Comparison of ENCODE assay signal across 10 mouse cellular contexts in the genomic region with DNA sequence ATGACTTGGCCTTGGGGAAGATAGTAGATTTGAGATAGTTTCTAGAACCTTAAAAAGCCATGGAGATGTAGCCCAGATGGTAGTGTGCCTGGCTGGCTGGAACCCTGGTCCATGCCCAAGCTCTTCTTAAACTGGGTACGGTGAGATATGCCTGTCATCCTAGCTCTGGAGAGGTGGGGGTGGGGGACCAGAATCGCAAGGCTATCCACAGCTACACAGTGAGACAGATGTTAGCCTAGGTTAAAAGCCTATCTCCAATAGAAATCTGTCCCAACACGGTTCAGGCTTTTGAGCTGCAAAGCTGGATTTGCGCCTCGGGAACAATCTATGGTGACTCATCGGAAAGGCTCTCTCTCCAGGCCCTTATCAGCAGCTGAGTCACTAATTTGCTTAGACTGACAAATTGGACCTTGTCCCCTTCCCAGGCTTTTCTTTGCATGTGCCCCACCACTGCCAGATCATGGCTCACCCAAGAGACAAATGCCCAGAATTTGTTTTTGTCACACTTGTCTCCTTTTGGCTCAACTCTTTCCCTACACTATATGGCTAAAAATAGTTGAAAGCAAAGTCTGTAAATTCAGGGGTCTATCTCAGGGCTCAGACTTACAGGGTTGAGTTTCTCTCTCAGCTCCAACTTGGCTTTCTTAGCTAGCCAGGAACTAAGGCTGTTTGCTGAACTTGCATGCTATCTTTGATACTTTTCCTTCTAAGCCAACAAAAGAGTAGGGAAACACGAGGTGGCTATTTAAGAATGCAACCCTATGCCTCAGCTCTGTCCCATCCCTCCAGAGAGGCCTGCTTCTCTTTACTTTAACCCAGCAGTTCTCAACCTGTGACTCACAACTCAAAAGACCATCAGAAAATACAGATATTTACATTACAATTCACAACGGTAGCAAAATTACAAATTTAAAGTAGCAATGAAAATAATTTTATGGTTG. TPM values are rescaled to one million over a fixed set of nuclear protein-coding genes. Genes with fewer than 3 reads are reported as not detected.
DNase-seq lines count a peak whose midpoint lies in the region; ATAC-seq and TF ChIP-seq lines count a peak whose summit lies in the region.
"Had no signal": no experiment of that assay in that cellular context is flagged by ENCODE, and none has a peak within 500 bp of the region (broad histone marks: within the 10 kb centered on the region; RNA-seq: fewer than 3 reads in every experiment).

No protein-coding gene starts in this region.

- no peak for TF ChIP-seq CTCF in liver, postnatal 0 days (IDR thresholded peaks at IDR 0.05; ENCODE audit: low read depth)
- TF ChIP-seq CTCF in left cerebral cortex, adult 2 months (IDR thresholded peaks at IDR 0.05) = no peak

- H3K4me3 ChIP-seq in heart, embryonic 10.5 days = no peak overlapping the region
- H3K4me3 ChIP-seq in liver, postnatal 0 days (ENCODE audit: low read depth, low read length) = no peak overlapping the region
- no peak overlapping the region for H3K4me3 ChIP-seq in left cerebral cortex, adult 2 months

- no peaks in the 10 kb centered on the region for H3K27me3 ChIP-seq in heart, embryonic 10.5 days (ENCODE audit: insufficient read depth, poor library complexity, severe bottlenecking)
- no peaks in the 10 kb centered on the region for H3K27me3 ChIP-seq in liver, postnatal 0 days (ENCODE audit: insufficient read depth, low read length)

- intact Hi-C loops in left cerebral cortex, adult 2 months (cut with DNase I) = no loop called here

- H3K4me2 ChIP-seq in liver, postnatal 0 days (ENCODE audit: low read depth, low read length) = no peak overlapping the region

- TF ChIP-seq EP300 in liver, postnatal 0 days (IDR thresholded peaks at IDR 0.05; ENCODE audit: low read depth) = no peak

- no peak overlapping the region for H3K9ac ChIP-seq in liver, postnatal 0 days (replicated peaks)

- H3K4me1 ChIP-seq in heart, embryonic 10.5 days = peaks cover 21% of the 10 kb centered on the region
- H3K4me1 ChIP-seq in liver, postnatal 0 days (ENCODE audit: insufficient read depth) = peaks cover 5% of the 10 kb centered on the region; the same call in 1 of the 2 replicates

- peak overlapping the region; percentile 36 for H3K27ac ChIP-seq in heart, embryonic 10.5 days
- peak overlapping the region; percentile 62; the same call in 1 of the 2 replicates for H3K27ac ChIP-seq in liver, postnatal 0 days (ENCODE audit: low read depth)
- no peak overlapping the region for H3K27ac ChIP-seq in left cerebral cortex, adult 2 months

- H3K9me3 ChIP-seq in heart, embryonic 10.5 days = 0 out of 2 replicates have a peak, but pooled peaks cover 5% of the 10 kb centered on the region
- H3K9me3 ChIP-seq in liver, postnatal 0 days (ENCODE audit: low read length) = no peaks in the 10 kb centered on the region
- H3K9me3 ChIP-seq: G1E had no signal

- peaks cover 6% of the 10 kb centered on the region for H3K36me3 ChIP-seq in heart, embryonic 10.5 days
- H3K36me3 ChIP-seq in liver, postnatal 0 days (replicated peaks; ENCODE audit: insufficient read depth, low read length) = no peaks in the 10 kb centered on the region
- H3K36me3 ChIP-seq: G1E had no signal

- peak; percentile 18 to 73 for DNase-seq in urinary bladder, adult 18-20 months (ENCODE audit: low spot score in 2 of 2)
- no peak for DNase-seq in urinary bladder, postnatal 10 days (ENCODE audit: low spot score)
- DNase-seq in heart, embryonic 10.5 days (ENCODE audit: low spot score) = no peak
- peak; percentile 42 for DNase-seq in liver, postnatal 0 days
- no peak for DNase-seq in left cerebral cortex, adult 2 months (ENCODE audit: extremely low spot score in 1 of 2, low spot score in 2 of 2)
- DNase-seq in frontal cortex, postnatal 10 days (ENCODE audit: low spot score in 2 of 2) = no peak
- no peak for DNase-seq in thymus, postnatal 4 days
- DNase-seq: layer of hippocampus, adult 9-11 months had no signal

- WGBS in heart, embryonic 10.5 days = 27% methylated on average over 8 of the region's 8 CpGs
- 37% methylated on average over 8 of the region's 8 CpGs for WGBS in liver, postnatal 0 days (ENCODE audit: insufficient replicate concordance)

- peak; percentile 91 for ATAC-seq in liver, postnatal 0 days
- no peak for ATAC-seq in monocyte, adult 5-6 weeks (replicated peaks; ENCODE audit: insufficient number of reproducible peaks, low FRiP score, low TSS enrichment, poor library complexity, severe bottlenecking)

RNA-seq across cellular contexts. Expression of a gene that starts 30.3 kb away (rescaled TPM):
- 52.8 and 63.4 TPM in 2 replicates for polyA plus RNA-seq in heart, embryonic 10.5 days (2016; fragmentation: Nextera tagmentation; extraction: Ambion mirVana)
- 9.0 and 9.2 TPM in 2 replicates for polyA plus RNA-seq in liver, postnatal 0 days (2015; fragmentation: Nextera tagmentation; extraction: Ambion mirVana)
- 10 to 100 TPM; 38.1 to 45.8 TPM for total RNA-seq in left cerebral cortex, adult 2 months (2021)
- total RNA-seq in monocyte, adult 5-6 weeks (2017) = 6.2 to 12.3 TPM (median 8.9 TPM) in 3 replicates

RNA-seq across cellular contexts. Expression of a gene that starts 40.4 kb away (rescaled TPM):
- 5.5 TPM in 2 replicates for polyA plus RNA-seq in heart, embryonic 10.5 days (2016; fragmentation: Nextera tagmentation; extraction: Ambion mirVana)
- polyA plus RNA-seq in liver, postnatal 0 days (2015; fragmentation: Nextera tagmentation; extraction: Ambion mirVana) = 0.12 and 0.22 TPM in 2 replicates
- total RNA-seq in left cerebral cortex, adult 2 months (2021) = under 1 TPM; 0.96 to 0.97 TPM
- not detected in 3 replicates for total RNA-seq in monocyte, adult 5-6 weeks (2017)
- polyA plus RNA-seq: G1E had no signal

RNA-seq across cellular contexts. Expression of a gene that starts 53.6 kb away (rescaled TPM):
- 16.9 and 19.6 TPM in 2 replicates for polyA plus RNA-seq in heart, embryonic 10.5 days (2016; fragmentation: Nextera tagmentation; extraction: Ambion mirVana)
- 5.3 TPM in 2 replicates for polyA plus RNA-seq in liver, postnatal 0 days (2015; fragmentation: Nextera tagmentation; extraction: Ambion mirVana)
- total RNA-seq in left cerebral cortex, adult 2 months (2021) = 100 to 1,000 TPM; 154 to 161 TPM
- total RNA-seq in monocyte, adult 5-6 weeks (2017) = 78.4 to 114 TPM (median 84.2 TPM) in 3 replicates

Comparison
In these comparisons a context has a peak if more than half of its experiments do, and no peak if none do; other contexts are left out.
1. DNase-seq: peak in urinary bladder, adult 18-20 months (2 of 2) and liver, postnatal 0 days (single experiment); none in urinary bladder, postnatal 10 days (single experiment), heart, embryonic 10.5 days (single experiment), left cerebral cortex, adult 2 months (0 of 2), frontal cortex, postnatal 10 days (0 of 2) and thymus, postnatal 4 days (single experiment).